Mouse (Mus musculus): ENCODE measurements around the gene Cxcr5.

DNA sequence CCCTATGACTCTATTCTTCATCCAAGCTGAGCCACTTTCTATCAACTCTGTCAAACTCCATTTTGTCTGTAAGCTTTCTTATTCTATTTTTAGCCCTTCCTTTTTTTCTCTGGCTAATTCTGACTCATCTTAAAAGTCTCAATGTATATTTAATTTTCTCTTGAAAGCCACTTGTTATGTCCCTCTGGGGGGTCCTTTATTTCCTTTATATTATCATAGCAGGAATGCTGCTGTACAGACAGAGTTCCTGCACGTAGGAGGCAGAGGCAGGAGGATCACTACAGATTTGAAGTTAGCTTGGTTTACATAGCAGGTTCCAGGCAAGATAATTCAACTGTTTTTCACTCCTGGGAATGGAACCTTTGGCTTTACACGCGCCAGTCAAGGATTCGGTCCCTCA, 31.5 kb upstream of the Cxcr5 start:
- TF ChIP-seq EP300 (optimal IDR thresholded peaks at IDR 0.05) = no peak
- TF ChIP-seq CTCF (IDR thresholded peaks at IDR 0.05; ENCODE audit: low read depth) = no peak
